Mouse (Mus musculus) cerebellum, adult 11 months (tissue): ENCODE data around the gene Gm21094.
"Not testable (repeated sequence)": the region's sequence is repeated elsewhere in the genome, so short reads cannot be mapped to it uniquely, and the experiment has no call there.

Experiments used
- DNase-seq: peaks from one replicate; pipeline ENCODE4 v3.0.0; 2022

The Gm21094 gene

GRCm38 (mm10) chrY:32620343-32620742, at the start of gene Gm21094:
Gm21094 (minus strand) TSS chrY:32620443.
- not testable (repeated sequence) for DNase-seq
